Mouse (Mus musculus): Measurements from ENCODE around the gene Amph. TPM values are rescaled to one million over a fixed set of nuclear protein-coding genes. Genes with fewer than 3 reads are reported as not detected.

The Amph gene
- polyA plus RNA-seq, 3 experiments from 2014 or later, result 0.18 to 1.2 (median 0.74) TPM

DNA sequence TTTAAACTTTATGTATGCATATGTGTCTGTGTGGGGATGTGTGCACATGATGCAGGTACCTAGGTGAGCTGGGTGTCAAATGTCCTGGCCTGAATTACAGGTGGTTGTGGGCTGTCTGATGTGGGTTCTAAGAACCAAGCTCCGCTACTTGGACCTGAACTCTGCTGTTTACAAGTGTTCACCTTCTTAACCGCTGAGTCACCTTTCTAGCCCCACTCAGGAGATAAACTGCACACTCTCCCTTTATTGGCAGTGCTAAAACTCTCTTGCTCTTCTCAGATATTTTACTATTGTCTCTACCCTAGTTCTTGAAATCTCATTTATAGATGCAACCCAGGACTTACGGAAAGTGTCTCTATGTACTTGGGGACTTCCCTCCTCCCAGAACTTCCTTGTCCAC lies 199.5 kb downstream of the Amph start:
- ATAC-seq, result no peak

- ATAC-seq, result no peak
Measured at GRCm38 (mm10) chr13:19149574-19149973, 201.6 kb downstream of the Amph start.

DNA sequence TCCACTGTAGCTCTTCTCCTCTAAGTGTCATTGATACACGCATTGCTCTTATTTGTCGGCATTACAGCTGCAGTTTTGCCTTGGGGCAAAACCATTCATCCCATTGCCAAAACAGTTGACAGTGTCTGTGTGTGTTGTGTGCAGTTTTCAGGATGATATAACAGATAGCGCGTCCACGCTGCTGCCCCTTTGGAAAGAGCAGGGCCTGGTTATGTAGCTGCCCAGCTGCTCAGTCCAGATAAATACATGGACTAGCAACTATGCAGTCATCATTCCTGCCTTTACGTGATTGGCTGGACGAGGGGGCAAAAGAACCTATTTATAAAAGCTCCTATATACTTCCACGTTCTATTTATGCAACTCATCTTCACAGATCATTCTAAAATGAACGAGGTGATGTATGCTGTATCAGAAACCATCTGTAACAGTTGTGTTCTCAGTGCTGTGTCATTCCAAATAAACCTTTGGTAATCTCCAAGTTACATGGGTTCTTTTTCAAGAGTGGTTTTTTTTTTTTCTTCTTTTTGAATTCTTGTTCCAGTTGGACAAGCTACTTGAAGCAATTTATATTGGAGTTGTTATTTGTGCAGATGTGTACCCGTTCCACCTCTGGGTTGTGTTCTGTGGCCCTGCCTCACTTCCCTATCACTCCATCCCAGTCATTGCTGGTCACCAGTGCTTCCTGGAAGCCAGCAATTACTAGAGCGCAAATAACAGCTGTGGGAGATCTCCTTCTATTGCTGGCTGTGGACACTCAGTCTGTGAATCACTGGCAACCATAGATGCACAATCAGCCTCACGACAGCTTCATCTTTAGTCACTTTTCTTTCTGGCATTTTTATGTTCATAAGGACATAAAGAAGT lies 202.7 kb downstream of the Amph start:
- no peak for ATAC-seq

DNA sequence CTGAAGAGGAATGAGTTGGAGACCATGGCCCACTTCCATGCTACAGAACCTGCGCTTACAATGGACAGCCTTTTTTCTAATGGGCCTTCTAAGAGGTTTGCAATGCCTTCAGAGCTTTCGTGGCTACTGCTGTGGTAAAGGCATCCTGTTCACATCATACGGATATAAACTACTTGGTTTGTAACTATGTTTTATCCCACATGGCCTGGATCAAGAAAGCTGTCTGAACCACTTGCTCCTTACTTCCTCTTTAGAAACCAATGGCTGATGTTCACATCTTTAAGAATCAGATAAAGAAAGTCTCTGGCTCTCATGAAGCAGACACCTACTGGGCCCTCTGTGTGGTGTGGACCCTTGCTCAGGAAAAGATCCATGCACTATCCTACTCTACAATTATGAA lies 204.1 kb downstream of the Amph start:
- no peak for ATAC-seq

- no peak for ATAC-seq
Measured at GRCm38 (mm10) chr13:19158484-19158883, 210.5 kb downstream of the Amph start.

DNA sequence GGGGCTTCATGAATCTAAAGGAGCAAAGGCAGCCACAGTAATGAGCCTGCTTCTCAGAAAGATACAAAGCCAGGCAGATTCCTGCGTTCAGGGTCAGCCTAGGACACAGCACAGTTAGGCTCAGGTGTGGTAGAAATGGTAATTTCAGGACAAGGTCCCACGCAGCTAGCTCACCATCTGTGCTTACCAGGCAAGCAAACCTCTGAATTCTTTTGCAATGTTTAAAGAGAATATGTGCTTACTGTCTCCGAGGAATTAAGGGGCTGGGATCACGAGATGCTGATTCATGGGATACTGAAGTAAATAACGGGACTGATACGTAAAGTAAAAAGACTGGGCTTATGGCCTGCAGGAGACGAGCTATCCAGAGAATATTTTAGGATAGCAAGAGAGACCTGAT lies 212.6 kb downstream of the Amph start:
- ATAC-seq, result no peak

DNA sequence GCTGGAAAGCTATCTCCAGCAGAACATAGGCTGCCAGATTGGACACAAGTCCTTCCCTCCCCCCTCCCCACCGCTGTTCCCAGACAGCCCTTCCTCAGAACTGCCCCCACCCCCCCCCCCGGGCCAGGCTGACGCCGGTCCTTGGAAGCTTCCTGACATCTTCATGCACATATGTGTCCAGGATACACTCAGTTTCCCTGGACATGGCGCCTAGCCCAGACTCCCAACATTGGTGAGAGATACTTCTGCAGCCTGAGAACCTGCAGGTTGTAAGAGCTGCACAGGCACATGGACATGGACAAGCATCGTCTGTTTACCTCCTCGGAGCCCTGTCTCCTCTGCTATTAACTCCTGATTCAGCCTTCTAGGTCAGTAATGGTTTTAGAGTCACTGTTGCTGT lies 213.1 kb downstream of the Amph start:
- ATAC-seq, result no peak

- ATAC-seq, result peak; percentile 96
Measured at GRCm38 (mm10) chr13:19162120-19162519, 214.1 kb downstream of the Amph start.

GRCm38 (mm10) chr13:19177662-19178259 lies 229.8 kb downstream of the Amph start:
- ATAC-seq, result peak; percentile 60

- ATAC-seq, result no peak
Measured at GRCm38 (mm10) chr13:19178351-19178750, 230.3 kb downstream of the Amph start.

- ATAC-seq, result peak; percentile 91
Measured at GRCm38 (mm10) chr13:19182259-19182658, 234.3 kb downstream of the Amph start.

DNA sequence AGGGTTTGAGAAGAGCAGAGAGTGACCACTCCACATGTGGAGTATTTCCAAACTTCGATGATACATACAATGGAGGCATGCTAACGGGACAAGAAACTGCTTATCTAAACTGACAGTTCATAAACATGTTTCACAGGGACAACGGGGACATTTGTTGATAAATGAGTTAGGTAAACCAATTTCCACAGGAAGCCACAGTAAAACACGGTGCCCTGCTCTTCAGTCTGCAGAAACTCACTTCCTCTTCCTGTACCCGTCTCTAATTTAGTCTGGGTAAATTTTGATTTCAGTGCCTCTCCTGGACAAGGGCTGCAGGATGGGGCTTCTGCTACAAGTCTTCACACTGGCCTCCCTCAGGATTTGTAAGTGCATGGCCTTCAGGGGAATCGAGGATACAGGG lies 242.0 kb downstream of the Amph start:
- ATAC-seq, result peak; percentile 50

- no peak for ATAC-seq
Measured at GRCm38 (mm10) chr13:19194803-19195202, 246.8 kb downstream of the Amph start.

DNA sequence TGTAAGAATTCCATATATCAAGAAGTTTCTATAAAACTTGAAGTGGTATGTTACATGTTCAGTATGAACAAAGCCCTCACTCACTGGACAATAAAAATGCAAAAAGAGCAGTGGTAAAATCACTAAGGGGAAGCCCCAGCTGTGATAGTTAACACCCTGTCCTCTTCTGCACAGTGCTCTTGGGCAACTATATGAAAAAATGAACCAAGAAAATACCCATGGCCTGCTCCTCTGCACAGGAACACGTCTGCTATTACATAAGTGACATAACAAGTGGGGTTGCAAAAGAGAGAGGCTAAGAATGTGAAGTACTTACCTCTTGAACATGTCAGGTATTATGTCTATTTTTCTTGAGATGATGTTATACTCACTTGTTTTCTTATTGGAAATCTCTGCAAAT lies 247.5 kb downstream of the Amph start:
- no peak for ATAC-seq

Other genes with a start within 250 kb of the Amph start
- 10 to 100 TPM; 67.4 to 97.7 (median 90.6) TPM for gene Vps41, start 230.9 kb upstream of the Amph start, polyA plus RNA-seq (2017; shearing (Covaris generic))